Mouse (Mus musculus) MEL (cell line): ENCODE results near the gene Stx3.

Experiments used
- CHD2 ChIP-seq: IDR thresholded peaks from 2 replicates; pipeline ENCODE4 v1.6.1; 2011; ENCODE audit warnings: low read length, improper control_type of control experiment
- CTCF ChIP-seq, 3 experiments: IDR thresholded peaks in 2 of 3; conservative IDR thresholded peaks in 1 of 3; 2 replicates each; pipeline ENCODE4 v1.5.1; 2011 to 2012; ENCODE audit warnings: low read length in 3 of 3, low read depth in 2 of 3, mild to moderate bottlenecking in 2 of 3, improper control_type of control experiment in 1 of 3, inconsistent platforms in 1 of 3, mixed read lengths in 1 of 3, moderate library complexity in 1 of 3; ENCODE audit not compliant: control insufficient read depth in 1 of 3, insufficient read depth in 1 of 3, poor library complexity in 1 of 3, severe bottlenecking in 1 of 3
- KAT2A ChIP-seq: conservative IDR thresholded peaks from 2 replicates; pipeline ENCODE4 v1.6.1; 2012; ENCODE audit warnings: low read depth, low read length, improper control_type of control experiment, inconsistent platforms
- MAZ ChIP-seq: IDR thresholded peaks from 2 replicates; pipeline ENCODE4 v1.6.1; 2012; ENCODE audit warnings: low read depth, mild to moderate bottlenecking, inconsistent platforms, low read length, improper control_type of control experiment
- MEF2A ChIP-seq: IDR thresholded peaks from 2 replicates; pipeline ENCODE4 v1.6.1; 2014; ENCODE audit warnings: low read depth, mild to moderate bottlenecking, inconsistent platforms, low read length, improper control_type of control experiment; ENCODE audit not compliant: poor library complexity, insufficient replicate concordance, severe bottlenecking; ENCODE audit errors: extremely low read depth
- MYB ChIP-seq: IDR thresholded peaks from 2 replicates; pipeline ENCODE4 v1.6.1; 2011; ENCODE audit warnings: mild to moderate bottlenecking, low read depth, low read length, improper control_type of control experiment
- POLR2A ChIP-seq, 2 experiments: IDR thresholded peaks; 2 replicates each; pipeline ENCODE4 v1.6.1; 2011 to 2012; ENCODE audit warnings: low read length in 2 of 2, mild to moderate bottlenecking in 2 of 2, control low read depth in 1 of 2, improper control_type of control experiment in 1 of 2, low read depth in 1 of 2, moderate library complexity in 1 of 2; ENCODE audit not compliant: control insufficient read depth in 1 of 2, insufficient read depth in 1 of 2, poor library complexity in 1 of 2

- TF ChIP-seq POLR2A (IDR thresholded peaks at IDR 0.05; ENCODE audit: control insufficient read depth in 1 of 2, insufficient read depth in 1 of 2, low read depth in 1 of 2, low read length in 2 of 2, poor library complexity in 1 of 2), result no peak
- TF ChIP-seq CTCF (IDR thresholded peaks at IDR 0.05 in 2 of 3, conservative IDR thresholded peaks at IDR 0.05 in 1 of 3; ENCODE audit: control insufficient read depth in 1 of 3, insufficient read depth in 1 of 3, low read depth in 2 of 3, low read length in 3 of 3, poor library complexity in 1 of 3, severe bottlenecking in 1 of 3), result no peak
- no peak for TF ChIP-seq MEF2A
- no peak for TF ChIP-seq CHD2
- TF ChIP-seq KAT2A, result no peak
- no peak for TF ChIP-seq MYB
- TF ChIP-seq MAZ, result no peak
Observed at GRCm38 (mm10) chr19:11856506-11856905, 37.3 kb upstream of the Stx3 start.
